Mouse (Mus musculus): ENCODE data around the gene Spp2. TPM values are rescaled to one million over a fixed set of nuclear protein-coding genes. Genes with fewer than 3 reads are reported as not detected.

Spp2 gene
- 13.6 and 18.1 TPM in 2 replicates for polyA plus RNA-seq (2015; fragmentation: Nextera tagmentation; extraction: Ambion mirVana)

- Histone ChIP-seq H3K4me2 (ENCODE audit: low read depth, low read length) (no peak within 1 kb of the TSS), H3K9me3 (replicated peaks; ENCODE audit: control insufficient read depth, low read length) (no peaks in the 10 kb centered on the region), H3K36me3 (ENCODE audit: control insufficient read depth, insufficient read depth, low read length) (no peaks in the 10 kb centered on the region), H3K27me3 (ENCODE audit: control insufficient read depth, insufficient read depth, low read length) (no peaks in the 10 kb centered on the region), H3K9ac (ENCODE audit: low read length) (no peak within 1 kb of the TSS), H3K27ac (ENCODE audit: low read length) (no peak within 1 kb of the TSS), H3K4me1 (ENCODE audit: control insufficient read depth, insufficient read depth, low read length) (no peaks in the 10 kb centered on the region), H3K4me3 (replicated peaks; ENCODE audit: low read length) (no peak within 1 kb of the TSS)
- ATAC-seq (ENCODE audit: insufficient read depth, low FRiP score), result no peak; the same call in 1 of the 2 replicates
- whole genome bisulfite sequencing, result 56% methylated on average over 5 of the region's 5 CpGs
These were observed at the start of gene Spp2 for GRCm38 (mm10) chr1:88406807-88407198. TSS of gene Spp2 (plus strand) at chr1:88406961.

GRCm38 (mm10) chr1:88357458-88358090 lies 49.2 kb upstream of the Spp2 start:
- Histone ChIP-seq H3K4me1 (ENCODE audit: control insufficient read depth, insufficient read depth, low read length) (no peaks in the 10 kb centered on the region), H3K9me3 (replicated peaks; ENCODE audit: control insufficient read depth, low read length) (no peaks in the 10 kb centered on the region), H3K27me3 (ENCODE audit: control insufficient read depth, insufficient read depth, low read length) (no peaks in the 10 kb centered on the region), H3K9ac (ENCODE audit: low read length) (no peak overlapping the region), H3K36me3 (ENCODE audit: control insufficient read depth, insufficient read depth, low read length) (no peaks in the 10 kb centered on the region), H3K4me3 (replicated peaks; ENCODE audit: low read length) (no peak overlapping the region), H3K27ac (ENCODE audit: low read length) (no peak overlapping the region), H3K4me2 (ENCODE audit: low read depth, low read length) (no peak overlapping the region)
- peak; percentile 69; the same call in 1 of the 2 replicates for ATAC-seq (ENCODE audit: insufficient read depth, low FRiP score)
- 46% methylated on average over 6 of the region's 6 CpGs for WGBS

GRCm38 (mm10) chr1:88358102-88358654 lies 48.6 kb upstream of the Spp2 start:
- Histone ChIP-seq H3K9ac (ENCODE audit: low read length) (no peak overlapping the region), H3K36me3 (ENCODE audit: control insufficient read depth, insufficient read depth, low read length) (no peaks in the 10 kb centered on the region), H3K27ac (ENCODE audit: low read length) (no peak overlapping the region), H3K4me3 (replicated peaks; ENCODE audit: low read length) (no peak overlapping the region), H3K4me1 (ENCODE audit: control insufficient read depth, insufficient read depth, low read length) (no peaks in the 10 kb centered on the region), H3K4me2 (ENCODE audit: low read depth, low read length) (no peak overlapping the region), H3K27me3 (ENCODE audit: control insufficient read depth, insufficient read depth, low read length) (no peaks in the 10 kb centered on the region), H3K9me3 (replicated peaks; ENCODE audit: control insufficient read depth, low read length) (no peaks in the 10 kb centered on the region)
- 88% methylated on average over 7 of the region's 7 CpGs for WGBS
- no peak for ATAC-seq (ENCODE audit: insufficient read depth, low FRiP score)

GRCm38 (mm10) chr1:88361085-88361484 lies 45.7 kb upstream of the Spp2 start:
- whole genome bisulfite sequencing, result 75% methylated on average over 4 of the region's 4 CpGs
- ATAC-seq (ENCODE audit: insufficient read depth, low FRiP score), result no peak
- no peaks in the 10 kb centered on the region for H3K4me1 ChIP-seq (ENCODE audit: control insufficient read depth, insufficient read depth, low read length)

GRCm38 (mm10) chr1:88366881-88367644 lies 39.7 kb upstream of the Spp2 start:
- no peak overlapping the region for H3K4me3 ChIP-seq (replicated peaks; ENCODE audit: low read length)
- no peaks in the 10 kb centered on the region for H3K36me3 ChIP-seq (ENCODE audit: control insufficient read depth, insufficient read depth, low read length)
- no peaks in the 10 kb centered on the region; the same call in 1 of the 2 replicates for H3K9me3 ChIP-seq (replicated peaks; ENCODE audit: control insufficient read depth, low read length)
- WGBS, result 71% methylated on average over 11 of the region's 11 CpGs
- no peaks in the 10 kb centered on the region for H3K4me1 ChIP-seq (ENCODE audit: control insufficient read depth, insufficient read depth, low read length)
- no peak overlapping the region for H3K9ac ChIP-seq (ENCODE audit: low read length)
- H3K4me2 ChIP-seq (ENCODE audit: low read depth, low read length), result no peak overlapping the region
- no peak for ATAC-seq (ENCODE audit: insufficient read depth, low FRiP score)
- no peaks in the 10 kb centered on the region for H3K27me3 ChIP-seq (ENCODE audit: control insufficient read depth, insufficient read depth, low read length)
- H3K27ac ChIP-seq (ENCODE audit: low read length), result no peak overlapping the region

More at GRCm38 (mm10) chr1:88361085-88361484, 45.7 kb upstream of the Spp2 start:
- H3K9me3 ChIP-seq (replicated peaks; ENCODE audit: control insufficient read depth, low read length), result no peaks in the 10 kb centered on the region
- no peak overlapping the region for H3K4me3 ChIP-seq (replicated peaks; ENCODE audit: low read length)
- H3K9ac ChIP-seq (ENCODE audit: low read length), result no peak overlapping the region
- H3K27me3 ChIP-seq (ENCODE audit: control insufficient read depth, insufficient read depth, low read length), result no peaks in the 10 kb centered on the region
- no peaks in the 10 kb centered on the region for H3K36me3 ChIP-seq (ENCODE audit: control insufficient read depth, insufficient read depth, low read length)
- no peak overlapping the region for H3K27ac ChIP-seq (ENCODE audit: low read length)
- H3K4me2 ChIP-seq (ENCODE audit: low read depth, low read length), result no peak overlapping the region

- WGBS, result 80% methylated on average over 1 of the region's 1 CpGs
- no peaks in the 10 kb centered on the region for H3K36me3 ChIP-seq (ENCODE audit: control insufficient read depth, insufficient read depth, low read length)
- H3K27ac ChIP-seq (ENCODE audit: low read length), result no peak overlapping the region
- H3K4me3 ChIP-seq (replicated peaks; ENCODE audit: low read length), result no peak overlapping the region
- no peak overlapping the region for H3K4me2 ChIP-seq (ENCODE audit: low read depth, low read length)
- H3K27me3 ChIP-seq (ENCODE audit: control insufficient read depth, insufficient read depth, low read length), result no peaks in the 10 kb centered on the region
- no peaks in the 10 kb centered on the region for H3K4me1 ChIP-seq (ENCODE audit: control insufficient read depth, insufficient read depth, low read length)
- H3K9me3 ChIP-seq (replicated peaks; ENCODE audit: control insufficient read depth, low read length), result no peaks in the 10 kb centered on the region
- no peak overlapping the region for H3K9ac ChIP-seq (ENCODE audit: low read length)
- ATAC-seq (ENCODE audit: insufficient read depth, low FRiP score), result no peak
These were observed 28.3 kb upstream of the Spp2 start for GRCm38 (mm10) chr1:88378446-88378845.

- Histone ChIP-seq H3K27ac (ENCODE audit: low read length) (no peak overlapping the region), H3K9me3 (replicated peaks; ENCODE audit: control insufficient read depth, low read length) (no peaks in the 10 kb centered on the region), H3K4me2 (ENCODE audit: low read depth, low read length) (no peak overlapping the region), H3K9ac (ENCODE audit: low read length) (no peak overlapping the region), H3K4me3 (replicated peaks; ENCODE audit: low read length) (no peak overlapping the region), H3K36me3 (ENCODE audit: control insufficient read depth, insufficient read depth, low read length) (no peaks in the 10 kb centered on the region), H3K4me1 (ENCODE audit: control insufficient read depth, insufficient read depth, low read length) (no peaks in the 10 kb centered on the region), H3K27me3 (ENCODE audit: control insufficient read depth, insufficient read depth, low read length) (no peaks in the 10 kb centered on the region)
- 66% methylated on average over 4 of the region's 4 CpGs for WGBS
- no peak for ATAC-seq (ENCODE audit: insufficient read depth, low FRiP score)
These were observed 15.1 kb upstream of the Spp2 start for GRCm38 (mm10) chr1:88391632-88392031.

- Histone ChIP-seq H3K27me3 (ENCODE audit: control insufficient read depth, insufficient read depth, low read length) (no peaks in the 10 kb centered on the region), H3K4me1 (ENCODE audit: control insufficient read depth, insufficient read depth, low read length) (no peaks in the 10 kb centered on the region), H3K36me3 (ENCODE audit: control insufficient read depth, insufficient read depth, low read length) (no peaks in the 10 kb centered on the region), H3K4me2 (ENCODE audit: low read depth, low read length) (no peak overlapping the region), H3K9me3 (replicated peaks; ENCODE audit: control insufficient read depth, low read length) (no peaks in the 10 kb centered on the region), H3K9ac (ENCODE audit: low read length) (no peak overlapping the region), H3K4me3 (replicated peaks; ENCODE audit: low read length) (no peak overlapping the region), H3K27ac (ENCODE audit: low read length) (no peak overlapping the region)
- WGBS, result 76% methylated on average over 5 of the region's 5 CpGs
- ATAC-seq (ENCODE audit: insufficient read depth, low FRiP score), result no peak
These were observed 13.4 kb upstream of the Spp2 start for GRCm38 (mm10) chr1:88393321-88393720.

- ATAC-seq (ENCODE audit: insufficient read depth, low FRiP score), result no peak
- WGBS, result 71% methylated on average over 3 of the region's 3 CpGs
These were observed 3.4 kb upstream of the Spp2 start for GRCm38 (mm10) chr1:88403378-88403777.

More at GRCm38 (mm10) chr1:88403378-88403777, 3.4 kb upstream of the Spp2 start:
- H3K27me3 ChIP-seq (ENCODE audit: control insufficient read depth, insufficient read depth, low read length), result no peaks in the 10 kb centered on the region
- no peak overlapping the region for H3K27ac ChIP-seq (ENCODE audit: low read length)
- H3K36me3 ChIP-seq (ENCODE audit: control insufficient read depth, insufficient read depth, low read length), result no peaks in the 10 kb centered on the region
- no peak overlapping the region for H3K4me3 ChIP-seq (replicated peaks; ENCODE audit: low read length)
- no peak overlapping the region for H3K9ac ChIP-seq (ENCODE audit: low read length)
- no peaks in the 10 kb centered on the region for H3K9me3 ChIP-seq (replicated peaks; ENCODE audit: control insufficient read depth, low read length)
- no peak overlapping the region for H3K4me2 ChIP-seq (ENCODE audit: low read depth, low read length)
- no peaks in the 10 kb centered on the region for H3K4me1 ChIP-seq (ENCODE audit: control insufficient read depth, insufficient read depth, low read length)
